Mouse (Mus musculus) lung, embryonic 16.5 days (tissue): Measurements from ENCODE around the gene Igf2r. TPM values are rescaled to one million over a fixed set of nuclear protein-coding genes. Genes with fewer than 3 reads are reported as not detected.

Experiments used
- ATAC-seq: fragments of 200-750 bp; cut with Nextera tagmentation; 2 replicates; pipeline ENCODE4 v1.8.0; 2017; ENCODE audit warnings: low read depth, mild to moderate bottlenecking, moderate library complexity
- H3K27ac ChIP-seq: fragments of 300-500 bp; sonication (generic); 2 replicates; pipeline ENCODE4 v1.5.1; 2014; ENCODE audit warnings: mild to moderate bottlenecking, control low read depth, low read length
- H3K27me3 ChIP-seq: fragments of 300-500 bp; sonication (generic); 2 replicates; pipeline ENCODE4 v1.6.1; 2014; ENCODE audit warnings: low read depth, low read length, mixed read lengths; ENCODE audit not compliant: control insufficient read depth, insufficient read depth
- H3K36me3 ChIP-seq: fragments of 300-500 bp; sonication (generic); 2 replicates; pipeline ENCODE4 v1.6.1; 2014; ENCODE audit warnings: low read length; ENCODE audit not compliant: control insufficient read depth, insufficient read depth
- H3K4me1 ChIP-seq: fragments of 300-500 bp; sonication (generic); replicated peaks from 2 replicates; pipeline ENCODE4 v1.6.1; 2014; ENCODE audit warnings: low read length, mixed read lengths; ENCODE audit not compliant: control insufficient read depth, insufficient read depth
- H3K4me2 ChIP-seq: fragments of 300-500 bp; sonication (generic); 2 replicates; pipeline ENCODE4 v1.6.1; 2014; ENCODE audit warnings: low read depth, low read length, control low read depth
- H3K4me3 ChIP-seq: fragments of 300-500 bp; sonication (generic); 2 replicates; pipeline ENCODE4 v1.5.1; 2014; ENCODE audit warnings: mild to moderate bottlenecking, low read length, control low read depth
- H3K9ac ChIP-seq: fragments of 300-500 bp; sonication (generic); 2 replicates; pipeline ENCODE4 v1.6.1; 2014; ENCODE audit warnings: low read length, control low read depth
- H3K9me3 ChIP-seq: fragments of 300-500 bp; sonication (generic); 2 replicates; pipeline ENCODE4 v1.6.1; 2016; ENCODE audit warnings: low read length; ENCODE audit not compliant: control insufficient read depth
- WGBS: fragments of 180-500 bp; shearing (Covaris S2); extraction: QIAGEN DNeasy Blood & Tissue Kit; methylation state at CpG from one replicate; pipeline ENCODE4 v1.1.7; 2014; 5-methylcytosine and 5-hydroxymethylcytosine counted together
- polyA plus RNA-seq: library from polyadenylated mRNA; unstranded; fragments of >200 nt; fragmentation: Nextera tagmentation; extraction: Ambion mirVana; gene quantifications from 2 replicates; pipeline ENCODE4 v1.2.1, GENCODE M21; 2015

Gene Igf2r
- 59.0 and 64.4 TPM in 2 replicates for polyA plus RNA-seq

GRCm38 (mm10) chr17:12769380-12769921 is at the start of gene Igf2r:
Gene Igf2r (minus strand): TSS chr17:12769664.
- Histone ChIP-seq H3K4me2 (peak within 1 kb of the TSS; percentile 60), H3K9ac (peak within 1 kb of the TSS; percentile 89), H3K4me3 (peak within 1 kb of the TSS; percentile 69), H3K4me1 (peaks cover 9% of the 10 kb centered on the region; the same call in 1 of the 2 replicates), H3K27ac (peak within 1 kb of the TSS; percentile 82), H3K27me3 (no peaks in the 10 kb centered on the region), H3K9me3 (peaks cover 5% of the 10 kb centered on the region), H3K36me3 (peaks cover 19% of the 10 kb centered on the region)
- 47% methylated on average over 65 of the region's 67 CpGs for WGBS
- peak; percentile 89 for ATAC-seq

GRCm38 (mm10) chr17:12815885-12816284 is 46.4 kb upstream of the Igf2r start:
- ATAC-seq = no peak
- Histone ChIP-seq H3K27ac (no peak overlapping the region), H3K27me3 (no peaks in the 10 kb centered on the region), H3K4me3 (no peak overlapping the region), H3K4me1 (no peaks in the 10 kb centered on the region), H3K9ac (no peak overlapping the region), H3K9me3 (peaks cover 27% of the 10 kb centered on the region), H3K4me2 (no peak overlapping the region), H3K36me3 (peaks cover 60% of the 10 kb centered on the region)
- WGBS = 93% methylated on average over 4 of the region's 4 CpGs

GRCm38 (mm10) chr17:12814502-12814901 is 45.0 kb upstream of the Igf2r start:
- Histone ChIP-seq H3K27ac (no peak overlapping the region), H3K9ac (no peak overlapping the region), H3K36me3 (peaks cover 46% of the 10 kb centered on the region), H3K27me3 (no peaks in the 10 kb centered on the region), H3K9me3 (peaks cover 13% of the 10 kb centered on the region), H3K4me3 (no peak overlapping the region), H3K4me1 (peaks cover 8% of the 10 kb centered on the region), H3K4me2 (no peak overlapping the region)
- no peak for ATAC-seq
- 41% methylated on average over 3 of the region's 3 CpGs for WGBS

- Histone ChIP-seq H3K9me3 (no peaks in the 10 kb centered on the region), H3K9ac (no peak overlapping the region), H3K4me3 (no peak overlapping the region), H3K27me3 (no peaks in the 10 kb centered on the region), H3K4me2 (no peak overlapping the region), H3K27ac (peak overlapping the region; percentile 20), H3K36me3 (peaks cover 14% of the 10 kb centered on the region), H3K4me1 (peaks cover 9% of the 10 kb centered on the region)
- WGBS = 87% methylated on average over 1 of the region's 1 CpGs
- ATAC-seq = 0 out of 2 replicates have a peak, but pooled peaks have one; percentile 8
Measured at GRCm38 (mm10) chr17:12810973-12811303, 41.5 kb upstream of the Igf2r start.

GRCm38 (mm10) chr17:12810103-12810972 is 40.9 kb upstream of the Igf2r start:
- peak overlapping the region; percentile 50 for H3K9ac ChIP-seq
- H3K4me2 ChIP-seq = no peak overlapping the region; the same call in 1 of the 2 replicates
- no peaks in the 10 kb centered on the region for H3K9me3 ChIP-seq
- H3K27me3 ChIP-seq = no peaks in the 10 kb centered on the region
- H3K4me1 ChIP-seq = peaks cover 9% of the 10 kb centered on the region
- 16% methylated on average over 14 of the region's 14 CpGs for WGBS
- peaks cover 13% of the 10 kb centered on the region for H3K36me3 ChIP-seq
- peak overlapping the region; percentile 90 for H3K27ac ChIP-seq
- no peak overlapping the region for H3K4me3 ChIP-seq
- peak; percentile 90 for ATAC-seq

GRCm38 (mm10) chr17:12808851-12809250 is 39.4 kb upstream of the Igf2r start:
- WGBS = 81% methylated on average over 6 of the region's 6 CpGs
- Histone ChIP-seq H3K4me2 (no peak overlapping the region), H3K9me3 (no peaks in the 10 kb centered on the region), H3K4me3 (no peak overlapping the region), H3K4me1 (peaks cover 9% of the 10 kb centered on the region), H3K36me3 (peaks cover 5% of the 10 kb centered on the region; the same call in 1 of the 2 replicates), H3K9ac (no peak overlapping the region), H3K27me3 (no peaks in the 10 kb centered on the region), H3K27ac (peak overlapping the region; percentile 21; the same call in 1 of the 2 replicates)
- no peak for ATAC-seq

- H3K4me1 ChIP-seq = 0 out of 2 replicates have a peak, but pooled peaks cover 3% of the 10 kb centered on the region
- no peak for ATAC-seq
- H3K4me3 ChIP-seq = no peak overlapping the region
- no peak overlapping the region for H3K9ac ChIP-seq
- no peaks in the 10 kb centered on the region for H3K9me3 ChIP-seq
- no peak overlapping the region for H3K4me2 ChIP-seq
- H3K27me3 ChIP-seq = no peaks in the 10 kb centered on the region
- peaks cover 3% of the 10 kb centered on the region; the same call in 1 of the 2 replicates for H3K36me3 ChIP-seq
- H3K27ac ChIP-seq = no peak overlapping the region
Measured at GRCm38 (mm10) chr17:12804584-12805445, 35.4 kb upstream of the Igf2r start.

- Histone ChIP-seq H3K4me3 (no peak overlapping the region), H3K9ac (no peak overlapping the region), H3K9me3 (no peaks in the 10 kb centered on the region), H3K27me3 (no peaks in the 10 kb centered on the region), H3K36me3 (peaks cover 3% of the 10 kb centered on the region; the same call in 1 of the 2 replicates), H3K27ac (peak overlapping the region; percentile 69), H3K4me1 (peaks cover 6% of the 10 kb centered on the region), H3K4me2 (no peak overlapping the region)
- peak; percentile 80 for ATAC-seq
- 44% methylated on average over 9 of the region's 9 CpGs for WGBS
Measured at GRCm38 (mm10) chr17:12801861-12802540, 32.5 kb upstream of the Igf2r start.
